Mouse (Mus musculus) neural tube, postnatal 0 days (tissue): ENCODE results near the gene Gm4792. TPM values are rescaled to one million over a fixed set of nuclear protein-coding genes. Genes with fewer than 3 reads are reported as not detected.

ENCODE experiments used
- polyA plus RNA-seq: library from polyadenylated mRNA; unstranded; fragments of >200 nt; fragmentation: Nextera tagmentation; extraction: Ambion mirVana; gene quantifications from 2 replicates; pipeline ENCODE4 v1.2.1, GENCODE M21; 2015

Gm4792 gene
- 0.35 TPM in 1 of 2 replicates, not detected in the other for polyA plus RNA-seq

DNA sequence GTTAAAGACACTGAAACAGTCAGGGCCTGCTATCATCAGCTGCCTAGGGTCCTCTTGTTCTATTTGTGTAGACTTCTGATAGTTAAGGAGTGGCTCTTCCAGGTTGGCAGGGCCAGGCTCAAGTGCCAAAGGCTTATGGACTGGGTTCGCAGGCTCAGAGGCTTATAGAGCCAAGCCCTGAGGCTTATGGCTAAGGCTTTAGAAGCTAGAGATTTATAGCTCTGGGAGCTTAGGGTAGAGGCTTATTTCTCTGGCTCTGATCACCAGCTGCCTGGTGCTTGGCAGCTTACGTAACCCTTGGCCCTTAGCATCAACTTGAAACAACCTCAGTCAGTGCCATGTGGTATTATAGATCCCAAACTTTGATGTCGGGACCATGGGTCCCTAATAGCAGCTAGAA is at the start of gene Gm4792:
Gene Gm4792, minus strand, starts transcription at position 233 of the 400 bp plus-strand sequence.

DNA sequence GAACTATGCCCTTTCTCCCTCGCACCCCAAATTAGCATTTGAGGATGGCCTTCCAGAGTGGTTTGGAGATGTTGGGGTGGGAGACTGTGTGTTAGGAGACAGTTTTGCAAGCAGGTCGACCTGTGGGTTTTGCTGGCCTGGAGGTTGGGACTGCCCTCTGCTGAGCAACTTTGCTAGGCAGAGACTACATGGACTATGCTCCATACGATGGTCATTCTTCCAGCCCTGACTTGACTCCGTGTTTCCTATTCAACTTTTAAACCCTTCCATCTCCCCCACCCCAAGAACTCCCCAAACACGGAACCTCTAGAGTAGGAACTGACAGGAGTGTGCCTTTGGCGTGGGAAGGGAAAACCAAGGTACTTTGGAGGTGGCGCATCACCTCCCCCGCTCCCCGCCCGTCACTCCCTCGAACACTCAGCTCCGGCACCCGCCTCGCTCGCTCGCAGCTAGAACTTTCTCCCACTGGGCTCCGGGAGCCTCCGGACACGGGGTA is 13.1 kb upstream of the Gm4792 start, which contains the start of gene Tmcc3:
Gene Tmcc3, plus strand, starts transcription at position 439 of the 496 bp plus-strand sequence.

Other genes starting within 250 kb of the Gm4792 start
- gene Nr2c1, start 150.7 kb downstream of the Gm4792 start, polyA plus RNA-seq = 3.7 and 3.8 TPM in 2 replicates
- 601 and 637 TPM in 2 replicates for gene Ndufa12, start 100.0 kb downstream of the Gm4792 start, polyA plus RNA-seq
- gene Tmcc3, start 13.2 kb upstream of the Gm4792 start, polyA plus RNA-seq = 19.3 and 21.5 TPM in 2 replicates